Mouse (Mus musculus): ENCODE measurements around the gene Dbndd1. TPM values are rescaled to one million over a fixed set of nuclear protein-coding genes. Genes with fewer than 3 reads are reported as not detected.

Gene Dbndd1
- total and polyA plus RNA-seq, 3 experiments, result 0.55 to 2.1 TPM; not detected in 1

GRCm38 (mm10) chr8:123502192-123502591 lies 13.1 kb downstream of the Dbndd1 start:
- Histone ChIP-seq H3K9me3 (replicated peaks; ENCODE audit: low read length) (peaks cover 11% of the 10 kb centered on the region), H3K27ac (ENCODE audit: insufficient read depth, low read depth) (no peak overlapping the region), H3K27me3 (replicated peaks) (no peaks in the 10 kb centered on the region), H3K9ac (ENCODE audit: insufficient read depth, low read depth) (no peak overlapping the region), H3K4me1 (ENCODE audit: control insufficient read depth in 1 of 2, insufficient read depth in 2 of 2) (no peaks in the 10 kb centered on the region), H3K4me3 (replicated peaks in 1 of 3; ENCODE audit: low read depth in 2 of 3, low read length in 2 of 3, poor library complexity in 1 of 3) (no peak overlapping the region), H3K79me2 (replicated peaks; ENCODE audit: control insufficient read depth, extremely low read depth, insufficient read depth, poor library complexity, severe bottlenecking) (no peaks in the 10 kb centered on the region), H3K4me2 (ENCODE audit: insufficient read depth, low read depth, poor library complexity, severe bottlenecking) (no peak overlapping the region), H3K36me3 (replicated peaks in 1 of 2; ENCODE audit: control insufficient read depth in 1 of 2, insufficient read depth in 1 of 2, low read length in 1 of 2) (peaks cover 69 to 98% of the 10 kb centered on the region in 2 experiments)
- in situ Hi-C loops (cut with MboI; ENCODE audit: low pct_ligation_motif_present, low pct_unique_long_range_greater_than_20kb, low sequenced_read_pairs) (no loop called here), dilution Hi-C loops (cut with MboI; ENCODE audit: extremely low pct_ligation_motif_present, extremely low pct_unique_long_range_greater_than_20kb, low sequenced_read_pairs) (no loop called here)
- DNase-seq (ENCODE audit: extremely low read depth), result no peak
- TF ChIP-seq ZC3H11A (IDR thresholded peaks at IDR 0.05; ENCODE audit: low read depth, low read length), result no peak

- no peak for DNase-seq (ENCODE audit: extremely low read depth)
- Histone ChIP-seq H3K27ac (ENCODE audit: insufficient read depth, low read depth) (no peak overlapping the region), H3K79me2 (replicated peaks; ENCODE audit: control insufficient read depth, extremely low read depth, insufficient read depth, poor library complexity, severe bottlenecking) (no peaks in the 10 kb centered on the region), H3K27me3 (replicated peaks) (no peaks in the 10 kb centered on the region), H3K4me3 (replicated peaks in 1 of 3; ENCODE audit: low read depth in 2 of 3, low read length in 2 of 3, poor library complexity in 1 of 3) (no peak overlapping the region), H3K36me3 (replicated peaks in 1 of 2; ENCODE audit: control insufficient read depth in 1 of 2, insufficient read depth in 1 of 2, low read length in 1 of 2) (peaks cover 80 to 98% of the 10 kb centered on the region in 2 experiments), H3K9ac (ENCODE audit: insufficient read depth, low read depth) (no peak overlapping the region), H3K4me2 (ENCODE audit: insufficient read depth, low read depth, poor library complexity, severe bottlenecking) (no peak overlapping the region), H3K4me1 (ENCODE audit: control insufficient read depth in 1 of 2, insufficient read depth in 2 of 2) (no peaks in the 10 kb centered on the region), H3K9me3 (replicated peaks; ENCODE audit: low read length) (peaks cover 11% of the 10 kb centered on the region)
- dilution Hi-C loops (cut with MboI; ENCODE audit: extremely low pct_ligation_motif_present, extremely low pct_unique_long_range_greater_than_20kb, low sequenced_read_pairs), result no loop called here
- in situ Hi-C loops (cut with MboI; ENCODE audit: low pct_ligation_motif_present, low pct_unique_long_range_greater_than_20kb, low sequenced_read_pairs), result no loop called here
- no peak for TF ChIP-seq MXI1 (IDR thresholded peaks at IDR 0.05; ENCODE audit: low read depth, low read length)
- TF ChIP-seq E2F4 (IDR thresholded peaks at IDR 0.05; ENCODE audit: insufficient replicate concordance, low read depth, low read length), result no peak
- TF ChIP-seq NELFE (IDR thresholded peaks at IDR 0.05; ENCODE audit: low read depth, low read length), result no peak
Measured at GRCm38 (mm10) chr8:123499556-123499955, 15.7 kb downstream of the Dbndd1 start.

- H3K4me2 ChIP-seq (ENCODE audit: insufficient read depth, low read depth, poor library complexity, severe bottlenecking), result no peak overlapping the region
- peaks cover 79 to 98% of the 10 kb centered on the region in 2 experiments for H3K36me3 ChIP-seq (replicated peaks in 1 of 2; ENCODE audit: control insufficient read depth in 1 of 2, insufficient read depth in 1 of 2, low read length in 1 of 2)
- no peaks in the 10 kb centered on the region for H3K27me3 ChIP-seq (replicated peaks)
- no peak overlapping the region for H3K9ac ChIP-seq (ENCODE audit: insufficient read depth, low read depth)
- H3K79me2 ChIP-seq (replicated peaks; ENCODE audit: control insufficient read depth, extremely low read depth, insufficient read depth, poor library complexity, severe bottlenecking), result no peaks in the 10 kb centered on the region
- no peak overlapping the region for H3K4me3 ChIP-seq (replicated peaks in 1 of 3; ENCODE audit: low read depth in 2 of 3, low read length in 2 of 3, poor library complexity in 1 of 3)
- dilution Hi-C loops (cut with MboI; ENCODE audit: extremely low pct_ligation_motif_present, extremely low pct_unique_long_range_greater_than_20kb, low sequenced_read_pairs) (no loop called here), in situ Hi-C loops (cut with MboI; ENCODE audit: low pct_ligation_motif_present, low pct_unique_long_range_greater_than_20kb, low sequenced_read_pairs) (no loop called here)
- H3K27ac ChIP-seq (ENCODE audit: insufficient read depth, low read depth), result no peak overlapping the region
- H3K9me3 ChIP-seq (replicated peaks; ENCODE audit: low read length), result peaks cover 11% of the 10 kb centered on the region
- no peak for DNase-seq (ENCODE audit: extremely low read depth)
- TF ChIP-seq UBTF (IDR thresholded peaks at IDR 0.05; ENCODE audit: low read depth, low read length) (no peak), POLR2AphosphoS2 (IDR thresholded peaks at IDR 0.05; ENCODE audit: low read depth, low read length) (no peak), PAX5 (IDR thresholded peaks at IDR 0.05; ENCODE audit: low read length) (no peak), TBP (conservative IDR thresholded peaks at IDR 0.05; ENCODE audit: low read depth, low read length) (no peak)
- no peaks in the 10 kb centered on the region for H3K4me1 ChIP-seq (ENCODE audit: control insufficient read depth in 1 of 2, insufficient read depth in 2 of 2)
Measured at GRCm38 (mm10) chr8:123498963-123499362, 16.3 kb downstream of the Dbndd1 start.
